Mouse (Mus musculus): ENCODE data around the gene Skint1.
"Not testable (repeated sequence)": the region's sequence is repeated elsewhere in the genome, so short reads cannot be mapped to it uniquely, and the experiment has no call there.

Gene Skint1

DNA sequence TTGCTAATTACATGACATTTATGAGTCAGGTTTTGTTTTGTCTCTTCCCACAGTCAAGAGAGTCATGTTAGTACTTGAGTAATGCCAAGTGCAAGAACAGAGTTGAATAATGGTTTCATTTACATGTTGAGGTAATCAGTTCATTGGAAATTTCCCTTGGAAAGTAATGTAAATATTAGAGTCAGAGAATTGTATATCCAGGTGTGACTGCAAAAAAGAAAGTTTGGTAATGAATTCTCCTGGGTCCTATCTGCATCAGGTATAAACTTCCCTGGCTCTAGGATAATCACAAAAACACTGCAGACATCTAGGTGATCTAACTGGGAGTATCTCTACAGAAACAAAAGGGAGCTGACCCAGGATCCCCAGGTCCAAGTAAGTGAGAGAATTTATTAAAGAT is at the start of gene Skint1:
Gene Skint1, plus strand, starts transcription at position 301 of the 400 bp plus-strand sequence.
- DNase-seq = no peak

- no peak for DNase-seq
Measured at GRCm38 (mm10) chr4:111961309-111961708, 44.8 kb upstream of the Skint1 start.

DNA sequence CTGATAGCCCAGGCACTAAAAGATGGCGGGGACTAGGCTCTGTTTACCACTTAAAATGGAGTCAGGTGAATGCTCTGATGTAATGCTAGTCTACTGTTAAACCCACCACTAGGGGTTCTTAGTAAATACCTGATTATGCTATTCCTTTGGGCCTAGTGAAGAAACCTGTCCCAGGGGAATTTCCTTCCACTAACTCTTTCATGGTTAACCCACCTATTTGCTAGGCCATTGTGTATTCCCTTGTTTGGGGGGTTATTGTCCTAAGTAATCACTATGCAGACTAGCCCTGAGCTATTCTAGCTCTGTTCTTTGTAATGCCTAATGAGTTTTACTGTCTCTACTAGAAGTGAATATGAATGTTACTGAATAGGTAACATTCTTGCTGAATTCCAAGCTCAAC is 42.8 kb upstream of the Skint1 start:
- not testable (repeated sequence) for DNase-seq

GRCm38 (mm10) chr4:111963669-111964068 is 42.4 kb upstream of the Skint1 start:
- DNase-seq = no peak

GRCm38 (mm10) chr4:111972623-111973022 is 33.4 kb upstream of the Skint1 start, which contains the start of gene Skint7:
TSS of gene Skint7 (plus strand) at chr4:111972923.
- no peak for DNase-seq

- no peak for DNase-seq
Measured at GRCm38 (mm10) chr4:112071716-112072115, 65.6 kb downstream of the Skint1 start, which contains the start of gene Skint4. TSS of gene Skint4 (plus strand) at chr4:112072016.
